Mouse (Mus musculus): ENCODE measurements around the gene 5830411N06Rik. TPM values are rescaled to one million over a fixed set of nuclear protein-coding genes. Genes with fewer than 3 reads are reported as not detected.

The 5830411N06Rik gene
- polyA plus RNA-seq, 1 experiment, result 0.11 TPM

DNA sequence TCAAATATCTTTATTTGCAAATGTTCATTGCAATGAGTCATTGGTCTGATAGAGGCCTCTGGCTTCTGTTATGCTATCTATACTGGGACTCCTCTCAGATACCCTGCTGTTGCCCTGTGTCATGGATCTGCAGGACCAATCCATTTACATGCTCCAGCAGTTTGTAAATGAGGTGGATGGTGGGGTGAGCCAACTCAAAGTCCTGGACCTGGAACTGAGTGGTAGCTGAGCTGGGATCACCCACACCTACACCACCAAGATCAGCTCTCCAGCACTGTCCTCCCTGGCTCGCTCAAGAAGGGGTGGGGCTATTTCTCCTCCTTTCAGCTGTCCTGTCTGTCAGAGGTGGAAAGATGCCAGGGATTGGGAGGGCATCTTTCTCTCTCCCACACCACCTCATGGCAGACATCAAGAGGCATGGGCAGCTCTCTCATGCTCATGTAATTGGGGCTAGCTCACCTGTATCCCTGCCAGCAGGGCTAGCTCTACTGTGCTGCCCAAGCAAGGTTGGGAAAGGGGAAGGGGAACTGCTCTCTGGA, 82.8 kb downstream of the 5830411N06Rik start:
- H3K4me3 ChIP-seq (ENCODE audit: insufficient read depth, low read depth, low read length), result no peak overlapping the region
- 70% methylated on average over 1 of the region's 1 CpGs for WGBS
- H3K27me3 ChIP-seq (replicated peaks; ENCODE audit: control insufficient read depth, insufficient read depth, low read length), result no peaks in the 10 kb centered on the region
- H3K36me3 ChIP-seq (ENCODE audit: control insufficient read depth, insufficient read depth, low read length), result no peaks in the 10 kb centered on the region
- no peak for DNase-seq
- H3K27ac ChIP-seq (ENCODE audit: insufficient read depth, low read depth, low read length), result no peak overlapping the region
- TF ChIP-seq POLR2A (IDR thresholded peaks at IDR 0.05; ENCODE audit: low read depth, low read length) (no peak), CTCF (conservative IDR thresholded peaks at IDR 0.05; ENCODE audit: insufficient read depth, insufficient read length, low read depth, low read length) (no peak)
- no peaks in the 10 kb centered on the region for H3K4me1 ChIP-seq (ENCODE audit: control insufficient read depth, insufficient read depth, low read length)

- no peaks in the 10 kb centered on the region for H3K4me1 ChIP-seq (ENCODE audit: control insufficient read depth, insufficient read depth, low read length)
- TF ChIP-seq POLR2A (IDR thresholded peaks at IDR 0.05; ENCODE audit: low read depth, low read length) (no peak), CTCF (conservative IDR thresholded peaks at IDR 0.05; ENCODE audit: insufficient read depth, insufficient read length, low read depth, low read length) (no peak)
- WGBS, result 66% methylated on average over 2 of the region's 2 CpGs
- DNase-seq, result no peak
- H3K27me3 ChIP-seq (replicated peaks; ENCODE audit: control insufficient read depth, insufficient read depth, low read length), result no peaks in the 10 kb centered on the region
- H3K27ac ChIP-seq (ENCODE audit: insufficient read depth, low read depth, low read length), result no peak within 1 kb of the TSS
- H3K36me3 ChIP-seq (ENCODE audit: control insufficient read depth, insufficient read depth, low read length), result no peaks in the 10 kb centered on the region
- no peak within 1 kb of the TSS for H3K4me3 ChIP-seq (ENCODE audit: insufficient read depth, low read depth, low read length)
Measured at GRCm38 (mm10) chr7:140333717-140334116, 86.6 kb downstream of the 5830411N06Rik start, which contains the start of gene Olfr527. Gene Olfr527 (plus strand): TSS chr7:140334017.

Other genes starting within 250 kb of the 5830411N06Rik start
- gene Zfp511, start 210.9 kb upstream of the 5830411N06Rik start, polyA plus RNA-seq (2012; rRNA removed), result 28.6 and 43.3 TPM in 2 replicates
- gene Tubgcp2, start 210.6 kb upstream of the 5830411N06Rik start, polyA plus RNA-seq (2012; rRNA removed), result 19.9 and 20.0 TPM in 2 replicates
- not detected in 2 replicates for gene Msx3, start 198.2 kb upstream of the 5830411N06Rik start, polyA plus RNA-seq (2012; rRNA removed)
- gene Caly, start 164.7 kb upstream of the 5830411N06Rik start, polyA plus RNA-seq (2012; rRNA removed), result 0.16 and 0.52 TPM in 2 replicates
- 1.1 and 1.9 TPM in 2 replicates for gene Prap1, start 153.9 kb upstream of the 5830411N06Rik start, polyA plus RNA-seq (2012; rRNA removed)
- gene Fuom, start 144.8 kb upstream of the 5830411N06Rik start, polyA plus RNA-seq (2012; rRNA removed), result 147 and 161 TPM in 2 replicates
- 10.4 and 12.0 TPM in 2 replicates for gene Paox, start 131.5 kb upstream of the 5830411N06Rik start, polyA plus RNA-seq (2012; rRNA removed)
- 381 and 422 TPM in 2 replicates for gene Echs1, start 130.8 kb upstream of the 5830411N06Rik start, polyA plus RNA-seq (2012; rRNA removed)
- 40.3 and 45.1 TPM in 2 replicates for gene Mtg1, start 109.7 kb upstream of the 5830411N06Rik start, polyA plus RNA-seq (2012; rRNA removed)
- 0.16 TPM in 2 replicates for gene Sprn, start 92.4 kb upstream of the 5830411N06Rik start, polyA plus RNA-seq (2012; rRNA removed)
- gene Olfr522, start 82.5 kb upstream of the 5830411N06Rik start, polyA plus RNA-seq (2012; rRNA removed), result not detected in 2 replicates
- gene Olfr523, start 74.1 kb upstream of the 5830411N06Rik start, polyA plus RNA-seq (2012; rRNA removed), result 0.05 TPM in 1 of 2 replicates, not detected in the other
- gene Olfr524, start 41.3 kb upstream of the 5830411N06Rik start, polyA plus RNA-seq (2012; rRNA removed), result not detected in 2 replicates
- 0.30 and 0.66 TPM in 2 replicates for gene Cd163l1, start 29.0 kb upstream of the 5830411N06Rik start, polyA plus RNA-seq (2012; rRNA removed)
- gene Olfr525, start 73.6 kb downstream of the 5830411N06Rik start, polyA plus RNA-seq (2012; rRNA removed), result not detected in 2 replicates
- not detected in 2 replicates for gene Olfr527, start 86.7 kb downstream of the 5830411N06Rik start, polyA plus RNA-seq (2012; rRNA removed)
- gene Olfr60, start 114.4 kb downstream of the 5830411N06Rik start, polyA plus RNA-seq (2012; rRNA removed), result 0.05 TPM in 1 of 2 replicates, not detected in the other
- gene Olfr530, start 129.0 kb downstream of the 5830411N06Rik start, polyA plus RNA-seq (2012; rRNA removed), result not detected in 2 replicates
- not detected in 2 replicates for gene Olfr531, start 155.6 kb downstream of the 5830411N06Rik start, polyA plus RNA-seq (2012; rRNA removed)
- not detected in 2 replicates for gene Olfr532, start 174.4 kb downstream of the 5830411N06Rik start, polyA plus RNA-seq (2012; rRNA removed)
- gene Olfr533, start 216.1 kb downstream of the 5830411N06Rik start, polyA plus RNA-seq (2012; rRNA removed), result not detected in 2 replicates
- not detected in 2 replicates for gene Olfr535, start 236.9 kb downstream of the 5830411N06Rik start, polyA plus RNA-seq (2012; rRNA removed)

All from kidney, adult 2 months (tissue).